ENCODE assay signal across 8 mouse cellular contexts in the genomic region with DNA sequence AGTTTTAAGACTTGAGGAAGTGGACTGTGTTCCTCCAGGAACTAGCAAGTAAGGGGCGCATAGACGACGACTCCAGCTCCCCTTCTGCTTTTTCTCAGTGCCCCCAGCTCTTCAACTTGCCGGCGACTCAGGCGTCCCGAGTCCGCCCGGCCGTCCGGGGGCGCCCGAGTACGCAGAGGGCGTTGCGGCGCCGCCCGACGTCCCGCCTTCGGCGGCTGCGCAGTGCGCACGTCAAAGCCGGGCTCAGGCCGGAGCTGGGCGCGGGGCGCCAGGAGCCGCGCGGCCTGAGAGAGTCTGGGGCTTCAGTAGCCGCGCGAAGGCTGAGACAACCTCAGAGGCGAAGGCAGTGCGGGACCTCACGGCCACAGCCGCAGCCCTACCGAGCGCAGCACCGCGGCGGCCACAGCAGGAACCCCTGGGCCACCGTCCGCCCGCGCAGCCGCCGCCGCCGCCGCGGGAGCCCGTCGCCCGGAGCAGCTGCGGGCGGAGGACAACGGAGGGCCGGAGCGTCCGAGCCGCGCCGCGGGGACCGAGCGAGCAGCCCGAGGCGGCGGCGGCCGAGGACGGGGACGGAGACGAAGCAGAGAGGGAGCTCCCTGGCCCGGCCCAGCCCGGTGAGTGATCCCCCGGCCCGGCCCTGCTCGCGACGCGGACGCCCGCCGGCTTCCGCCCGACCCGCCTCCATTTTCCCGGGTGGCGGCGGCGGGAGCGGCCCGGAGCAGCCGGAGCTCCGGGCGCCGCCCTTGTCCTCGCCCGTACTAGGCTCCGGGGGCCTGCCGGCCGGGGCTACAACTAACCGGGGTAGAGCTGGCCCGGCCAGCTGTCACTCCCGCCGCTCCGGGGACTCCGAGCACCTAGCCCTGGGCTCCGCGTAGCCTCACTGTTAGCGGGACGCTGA. TPM values are rescaled to one million over a fixed set of nuclear protein-coding genes. Genes with fewer than 3 reads are reported as not detected.
DNase-seq lines count a peak whose midpoint lies in the region; ATAC-seq and TF ChIP-seq lines count a peak whose summit lies in the region.

A gene (plus strand): TSS at position 234 of the 898 bp plus-strand sequence.

- peaks cover 7% of the 10 kb centered on the region; the same call in 1 of the 2 replicates for H3K4me1 ChIP-seq in embryonic facial prominence, embryonic 13.5 days
- H3K4me1 ChIP-seq in heart, adult 2 months (ENCODE audit: control insufficient read depth, insufficient read depth, low read length): peaks cover 4% of the 10 kb centered on the region
- H3K4me1 ChIP-seq in limb, embryonic 13.5 days: peaks cover 23% of the 10 kb centered on the region
- peaks cover 17% of the 10 kb centered on the region for H3K4me1 ChIP-seq in midbrain, embryonic 16.5 days (ENCODE audit: control insufficient read depth, insufficient read depth, low read length)

- peak; percentile 90 for DNase-seq in 3134 (ENCODE audit: extremely low read depth, insufficient read length, low spot score)
- DNase-seq in adrenal gland, postnatal 36 days: peak; percentile 92 to 96
- peak; percentile 93 to 96 for DNase-seq in heart, adult 2 months
- peak; percentile 80 to 86 for DNase-seq in kidney, adult 8-10 months
- DNase-seq in spleen, postnatal 10 days (ENCODE audit: low spot score in 2 of 2): peak; percentile 87 to 93

- H3K9me3 ChIP-seq in embryonic facial prominence, embryonic 13.5 days: no peaks in the 10 kb centered on the region
- H3K9me3 ChIP-seq in limb, embryonic 13.5 days: no peaks in the 10 kb centered on the region
- H3K9me3 ChIP-seq in midbrain, embryonic 16.5 days (replicated peaks; ENCODE audit: control insufficient read depth, low read length, poor library complexity, severe bottlenecking): no peaks in the 10 kb centered on the region

- H3K36me3 ChIP-seq in embryonic facial prominence, embryonic 13.5 days: 0 out of 2 replicates have a peak, but pooled peaks cover 5% of the 10 kb centered on the region
- peaks cover 20% of the 10 kb centered on the region for H3K36me3 ChIP-seq in heart, adult 2 months (ENCODE audit: control insufficient read depth, insufficient read depth, low read length)
- H3K36me3 ChIP-seq in limb, embryonic 13.5 days: 0 out of 2 replicates have a peak, but pooled peaks cover 2% of the 10 kb centered on the region
- no peaks in the 10 kb centered on the region for H3K36me3 ChIP-seq in midbrain, embryonic 16.5 days (ENCODE audit: control insufficient read depth, insufficient read depth, low read length)

- TF ChIP-seq EP300 in heart, adult 2 months (IDR thresholded peaks at IDR 0.05; ENCODE audit: insufficient read depth, low read depth, low read length): no peak

- H3K27ac ChIP-seq in embryonic facial prominence, embryonic 13.5 days: peak within 1 kb of the TSS; percentile 92
- H3K27ac ChIP-seq in heart, adult 2 months: peak within 1 kb of the TSS; percentile 96
- peak within 1 kb of the TSS; percentile 93 for H3K27ac ChIP-seq in limb, embryonic 13.5 days
- peak within 1 kb of the TSS; percentile 93 for H3K27ac ChIP-seq in midbrain, embryonic 16.5 days (ENCODE audit: low read length)

- peak within 1 kb of the TSS; percentile 97 for H3K9ac ChIP-seq in embryonic facial prominence, embryonic 13.5 days
- peak within 1 kb of the TSS; percentile 96 for H3K9ac ChIP-seq in heart, adult 2 months (ENCODE audit: low read depth, low read length)
- peak within 1 kb of the TSS; percentile 94 for H3K9ac ChIP-seq in limb, embryonic 13.5 days
- H3K9ac ChIP-seq in midbrain, embryonic 16.5 days (ENCODE audit: low read depth, low read length): peak within 1 kb of the TSS; percentile 98

- intact Hi-C loops in heart, adult 2 months (cut with DNase I): loop anchor here (2.0 to 5.0 kb wide), 3 partner anchors 47 to 213 kb away; no protein-coding TSS in a partner anchor

- peak within 1 kb of the TSS; percentile 97 for H3K4me3 ChIP-seq in embryonic facial prominence, embryonic 13.5 days
- H3K4me3 ChIP-seq in heart, adult 2 months: peak within 1 kb of the TSS; percentile 96
- peak within 1 kb of the TSS; percentile 89 for H3K4me3 ChIP-seq in limb, embryonic 13.5 days
- peak within 1 kb of the TSS; percentile 100 for H3K4me3 ChIP-seq in midbrain, embryonic 16.5 days (ENCODE audit: low read depth, low read length)

- under 1% methylated on average over 95 of the region's 118 CpGs for WGBS in embryonic facial prominence, embryonic 13.5 days
- under 1% methylated on average over 112 of the region's 118 CpGs for WGBS in heart, adult 2 months
- WGBS in limb, embryonic 13.5 days: under 1% methylated on average over 100 of the region's 118 CpGs
- under 1% methylated on average over 88 of the region's 118 CpGs for WGBS in midbrain, embryonic 16.5 days

- peak within 1 kb of the TSS; percentile 84 for H3K4me2 ChIP-seq in embryonic facial prominence, embryonic 13.5 days
- H3K4me2 ChIP-seq in limb, embryonic 13.5 days (replicated peaks): peak within 1 kb of the TSS; percentile 91
- H3K4me2 ChIP-seq in midbrain, embryonic 16.5 days (ENCODE audit: low read length): peak within 1 kb of the TSS; percentile 80

- no peaks in the 10 kb centered on the region for H3K27me3 ChIP-seq in embryonic facial prominence, embryonic 13.5 days
- no peaks in the 10 kb centered on the region for H3K27me3 ChIP-seq in heart, adult 2 months (ENCODE audit: control insufficient read depth, insufficient read depth, low read length)
- no peaks in the 10 kb centered on the region for H3K27me3 ChIP-seq in limb, embryonic 13.5 days
- H3K27me3 ChIP-seq in midbrain, embryonic 16.5 days (ENCODE audit: control insufficient read depth, insufficient read depth, low read depth, low read length): no peaks in the 10 kb centered on the region

- peak; percentile 96 for TF ChIP-seq CTCF in heart, adult 2 months (IDR thresholded peaks at IDR 0.05)

- TF ChIP-seq POLR2A in heart, adult 2 months (IDR thresholded peaks at IDR 0.05; ENCODE audit: insufficient read depth, low read depth, low read length): peak; percentile 62; the same call in 1 of the 2 replicates

- peak; percentile 91 for ATAC-seq in embryonic facial prominence, embryonic 13.5 days (ENCODE audit: insufficient number of reproducible peaks, insufficient read depth, low FRiP score, low TSS enrichment, low read depth)
- ATAC-seq in limb, embryonic 13.5 days (ENCODE audit: low FRiP score, low read depth): peak; percentile 93
- ATAC-seq in midbrain, embryonic 16.5 days: peak; percentile 96

- peaks cover 6% of the 10 kb centered on the region for H3K79me2 ChIP-seq in heart, adult 2 months (replicated peaks; ENCODE audit: control insufficient read depth, insufficient read depth, low read length)

RNA-seq across cellular contexts. Expression of the gene that starts here (rescaled TPM):
- 100 to 1,000 TPM; 115 to 138 TPM for total RNA-seq in adrenal gland, postnatal 36 days (2021)
- polyA plus RNA-seq in embryonic facial prominence, embryonic 13.5 days (2015; fragmentation: Nextera tagmentation; extraction: Ambion mirVana): 29.2 and 31.7 TPM in 2 replicates
- total RNA-seq in heart, adult 2 months (2021): 100 to 1,000 TPM; 113 to 118 TPM
- polyA plus RNA-seq in heart, adult 2 months (2012; rRNA removed): 36.7 and 59.1 TPM in 2 replicates
- polyA plus RNA-seq in limb, embryonic 13.5 days (2015; fragmentation: Nextera tagmentation; extraction: Ambion mirVana): 28.1 and 28.5 TPM in 2 replicates
- 49.4 and 51.1 TPM in 2 replicates for polyA plus RNA-seq in midbrain, embryonic 16.5 days (2015; fragmentation: Nextera tagmentation; extraction: Ambion mirVana)

Comparison
In these comparisons a context has a peak if more than half of its experiments do, and no peak if none do; other contexts are left out.
1. Peak in every context shown above with its lines: DNase-seq, ATAC-seq, H3K4me3 ChIP-seq and H3K27ac ChIP-seq.